Mouse (Mus musculus) heart, adult 2 months (tissue): ENCODE data around the gene Rasgrf2. TPM values are rescaled to one million over a fixed set of nuclear protein-coding genes. Genes with fewer than 3 reads are reported as not detected.

Source experiments
- DNase-seq, 2 experiments: peaks; one replicate each; pipeline ENCODE4 v3.0.0; 2021
- H3K27ac ChIP-seq: fragments of 200-600 bp; 2 replicates; pipeline ENCODE4 v1.8.1; 2022
- H3K27me3 ChIP-seq: fragments of 200-500 bp; 2 replicates; pipeline ENCODE4 v1.6.1; 2012; ENCODE audit warnings: mild to moderate bottlenecking, low read length, inconsistent platforms, mixed read lengths; ENCODE audit not compliant: control insufficient read depth, insufficient read depth
- H3K36me3 ChIP-seq: fragments of 200-500 bp; 2 replicates; pipeline ENCODE4 v1.6.1; 2012; ENCODE audit warnings: low read length, inconsistent platforms; ENCODE audit not compliant: control insufficient read depth, insufficient read depth
- H3K4me1 ChIP-seq: fragments of 200-500 bp; 2 replicates; pipeline ENCODE4 v1.6.1; 2011; ENCODE audit warnings: low read length; ENCODE audit not compliant: control insufficient read depth, insufficient read depth
- H3K4me3 ChIP-seq: fragments of 200-600 bp; 2 replicates; pipeline ENCODE4 v1.8.1; 2022
- H3K79me2 ChIP-seq: fragments of 200-500 bp; replicated peaks from 2 replicates; pipeline ENCODE4 v1.6.1; 2012; ENCODE audit warnings: mild to moderate bottlenecking, inconsistent platforms, low read length, moderate library complexity, mixed read lengths; ENCODE audit not compliant: control insufficient read depth, insufficient read depth
- H3K9ac ChIP-seq: fragments of 200-500 bp; 2 replicates; pipeline ENCODE4 v1.6.1; 2012; ENCODE audit warnings: low read depth, mild to moderate bottlenecking, control low read depth, inconsistent platforms, low read length, mixed read lengths
- CTCF ChIP-seq: fragments of 200-600 bp; IDR thresholded peaks from 2 replicates; pipeline ENCODE4 v1.8.1; 2022; ENCODE audit warnings: antibody characterized with exemption, mild to moderate bottlenecking, moderate library complexity
- EP300 ChIP-seq: fragments of 200-500 bp; IDR thresholded peaks from 2 replicates; pipeline ENCODE4 v1.6.1; 2011; ENCODE audit warnings: low read depth, low read length, control low read depth; ENCODE audit not compliant: insufficient read depth
- POLR2A ChIP-seq: fragments of 200-500 bp; IDR thresholded peaks from 2 replicates; pipeline ENCODE4 v1.6.1; 2011; ENCODE audit warnings: mild to moderate bottlenecking, low read depth, low read length, control low read depth; ENCODE audit not compliant: insufficient read depth
- WGBS: fragments of 180-500 bp; shearing (Covaris S2); methylation state at CpG from one replicate; pipeline ENCODE4 v1.1.7; 2018; 5-methylcytosine and 5-hydroxymethylcytosine counted together
- intact Hi-C: fragments of 180-260 bp; cut with DNase I; formaldehyde crosslinking; loops from one replicate; pipeline ENCODE4 v1.15.1; 2025
- polyA plus RNA-seq: library from polyadenylated mRNA; depleted of rRNA; stranded (reverse); fragments of >200 nt; gene quantifications from 2 replicates; pipeline ENCODE4 v1.2.3, GENCODE M21; 2012
- total RNA-seq, 2 experiments: library from RNA; stranded (reverse); gene quantifications; 2 replicates each; pipeline ENCODE4 v1.2.3; 2021

Rasgrf2 gene
- total and polyA plus RNA-seq, 3 experiments, result 6.4 to 11.5 (median 10.2) TPM

GRCm38 (mm10) chr13:91982080-91982479 is 149.4 kb downstream of the Rasgrf2 start:
- no peak for DNase-seq
- no peaks in the 10 kb centered on the region for H3K27me3 ChIP-seq
- no peaks in the 10 kb centered on the region for H3K79me2 ChIP-seq
- no peaks in the 10 kb centered on the region for H3K36me3 ChIP-seq
- H3K9ac ChIP-seq, result no peak overlapping the region
- intact Hi-C loops, result no loop called here
- TF ChIP-seq EP300 (no peak), POLR2A (no peak), CTCF (no peak)
- H3K27ac ChIP-seq, result no peak overlapping the region
- no peaks in the 10 kb centered on the region for H3K4me1 ChIP-seq
- 23% methylated on average over 3 of the region's 3 CpGs for WGBS
- H3K4me3 ChIP-seq, result no peak overlapping the region

- Histone ChIP-seq H3K27me3 (no peaks in the 10 kb centered on the region), H3K9ac (no peak overlapping the region), H3K4me1 (no peaks in the 10 kb centered on the region), H3K79me2 (no peaks in the 10 kb centered on the region), H3K27ac (no peak overlapping the region), H3K36me3 (no peaks in the 10 kb centered on the region), H3K4me3 (no peak overlapping the region)
- no peak for TF ChIP-seq EP300
- no peak for TF ChIP-seq CTCF
- TF ChIP-seq POLR2A, result no peak
- intact Hi-C loops, result no loop called here
- WGBS, result 92% methylated on average over 1 of the region's 1 CpGs
- no peak for DNase-seq
Observed at GRCm38 (mm10) chr13:91981414-91981813, 150.0 kb downstream of the Rasgrf2 start.

- no peak for DNase-seq
- Histone ChIP-seq H3K27ac (no peak overlapping the region), H3K9ac (no peak overlapping the region), H3K27me3 (no peaks in the 10 kb centered on the region), H3K36me3 (no peaks in the 10 kb centered on the region), H3K4me1 (no peaks in the 10 kb centered on the region), H3K4me3 (no peak overlapping the region), H3K79me2 (no peaks in the 10 kb centered on the region)
- intact Hi-C loops, result no loop called here
- TF ChIP-seq POLR2A, result no peak
- WGBS, result 36% methylated on average over 1 of the region's 1 CpGs
Observed at GRCm38 (mm10) chr13:91976971-91977370, 154.5 kb downstream of the Rasgrf2 start.

GRCm38 (mm10) chr13:91976541-91976940 is 154.9 kb downstream of the Rasgrf2 start:
- no peak for DNase-seq
- Histone ChIP-seq H3K79me2 (no peaks in the 10 kb centered on the region), H3K9ac (no peak overlapping the region), H3K27me3 (no peaks in the 10 kb centered on the region), H3K36me3 (no peaks in the 10 kb centered on the region), H3K4me1 (no peaks in the 10 kb centered on the region), H3K27ac (no peak overlapping the region), H3K4me3 (no peak overlapping the region)
- intact Hi-C loops, result no loop called here
- 72% methylated on average over 2 of the region's 2 CpGs for WGBS
- TF ChIP-seq EP300, result no peak
- no peak for TF ChIP-seq POLR2A

DNA sequence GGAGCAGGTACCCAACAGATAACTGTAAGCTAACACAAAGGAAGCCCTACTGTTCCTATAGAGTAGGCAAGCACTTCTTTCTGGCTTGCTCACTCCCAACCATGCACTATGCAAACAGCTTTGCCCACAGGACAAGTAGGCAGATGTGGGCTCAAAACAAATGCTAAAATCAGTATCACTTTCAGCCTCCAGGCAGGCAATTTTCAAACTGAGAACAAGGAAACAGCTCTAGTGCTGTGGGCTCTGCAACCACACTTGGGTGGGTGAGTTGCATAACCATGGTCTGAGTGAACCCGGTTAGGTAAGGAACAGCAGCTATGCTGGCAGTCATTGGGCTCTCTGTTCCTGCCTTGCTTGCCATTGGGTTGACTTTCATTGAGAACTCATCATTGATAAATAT is 157.3 kb downstream of the Rasgrf2 start:
- intact Hi-C loops, result no loop called here
- 88% methylated on average over 1 of the region's 1 CpGs for WGBS

GRCm38 (mm10) chr13:91971246-91971645 is 160.2 kb downstream of the Rasgrf2 start:
- H3K27ac ChIP-seq, result no peak overlapping the region
- no peak overlapping the region for H3K9ac ChIP-seq
- intact Hi-C loops, result no loop called here
- no peak for DNase-seq
- H3K79me2 ChIP-seq, result no peaks in the 10 kb centered on the region
- H3K27me3 ChIP-seq, result no peaks in the 10 kb centered on the region
- 90% methylated on average over 3 of the region's 3 CpGs for WGBS
- no peak for TF ChIP-seq POLR2A
- no peak for TF ChIP-seq CTCF
- no peak for TF ChIP-seq EP300
- no peak overlapping the region for H3K4me3 ChIP-seq
- H3K4me1 ChIP-seq, result no peaks in the 10 kb centered on the region
- H3K36me3 ChIP-seq, result no peaks in the 10 kb centered on the region

More for the DNA sequence above, 157.3 kb downstream of the Rasgrf2 start:
- Histone ChIP-seq H3K4me3 (no peak overlapping the region), H3K27me3 (no peaks in the 10 kb centered on the region), H3K4me1 (no peaks in the 10 kb centered on the region), H3K27ac (no peak overlapping the region), H3K9ac (no peak overlapping the region), H3K79me2 (no peaks in the 10 kb centered on the region), H3K36me3 (no peaks in the 10 kb centered on the region)
- DNase-seq, result no peak
- TF ChIP-seq POLR2A (no peak), EP300 (no peak), CTCF (no peak)
